Mouse (Mus musculus): Measurements from ENCODE around the gene Sumo3. TPM values are rescaled to one million over a fixed set of nuclear protein-coding genes. Genes with fewer than 3 reads are reported as not detected.

The Sumo3 gene
- 87.1 TPM for polyA plus RNA-seq (2014; fragmentation: Illumina TruSeq; extraction: RNeasy Lipid Tissue Mini Kit (QIAGEN cat#74804); ENCODE audit: low read depth, low replicate concordance)

DNA sequence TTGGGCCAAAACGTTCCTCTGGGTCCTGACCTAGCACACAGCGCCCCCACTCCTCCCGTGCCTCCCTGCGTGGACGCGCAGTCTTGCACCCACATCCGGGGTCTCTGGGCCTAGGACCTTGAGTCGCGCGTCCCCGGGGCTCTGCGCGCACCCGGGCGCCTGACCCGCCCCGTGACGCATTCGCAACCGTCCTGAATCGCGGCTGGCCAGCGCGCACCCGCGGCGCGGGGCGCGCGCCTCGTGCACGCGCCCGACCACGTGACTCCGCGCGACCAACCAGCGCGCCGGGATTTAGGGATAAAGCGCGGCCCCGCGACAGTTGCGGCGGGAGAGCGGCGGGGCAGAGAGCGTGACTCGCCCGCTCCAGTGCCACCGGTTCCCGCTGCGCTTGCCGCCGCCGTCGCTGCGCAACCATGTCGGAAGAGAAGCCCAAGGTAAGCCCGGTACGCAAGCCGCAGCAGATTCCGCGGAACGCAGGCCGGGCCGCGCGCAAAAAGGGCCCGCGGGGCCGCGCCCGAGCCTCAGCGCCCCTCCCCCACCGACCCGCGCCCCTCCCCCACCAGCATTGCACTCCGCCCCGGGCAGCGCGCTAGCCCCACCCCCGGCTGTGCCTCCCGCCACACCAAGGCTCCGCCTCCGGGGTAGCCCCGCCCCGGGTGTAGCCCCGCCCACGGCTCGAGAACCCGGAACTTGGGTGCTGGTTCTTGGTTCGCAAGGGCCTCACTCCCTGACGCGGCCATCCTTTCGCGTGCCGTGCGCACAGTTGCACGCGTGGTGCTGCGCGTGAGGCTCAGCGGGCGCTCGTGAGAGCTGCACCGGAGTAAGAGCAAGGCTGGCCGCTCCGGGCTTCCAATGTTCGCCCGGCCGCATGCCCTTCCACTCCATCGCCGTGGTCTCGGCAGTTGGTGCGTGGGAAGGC lies at the start of gene Sumo3, which contains the start of gene Gm49325:
Sumo3 (plus strand) TSS at position 190 of the 919 bp plus-strand sequence.
Gm49325 (plus strand) TSS at position 290 of the 919 bp plus-strand sequence.

DNA sequence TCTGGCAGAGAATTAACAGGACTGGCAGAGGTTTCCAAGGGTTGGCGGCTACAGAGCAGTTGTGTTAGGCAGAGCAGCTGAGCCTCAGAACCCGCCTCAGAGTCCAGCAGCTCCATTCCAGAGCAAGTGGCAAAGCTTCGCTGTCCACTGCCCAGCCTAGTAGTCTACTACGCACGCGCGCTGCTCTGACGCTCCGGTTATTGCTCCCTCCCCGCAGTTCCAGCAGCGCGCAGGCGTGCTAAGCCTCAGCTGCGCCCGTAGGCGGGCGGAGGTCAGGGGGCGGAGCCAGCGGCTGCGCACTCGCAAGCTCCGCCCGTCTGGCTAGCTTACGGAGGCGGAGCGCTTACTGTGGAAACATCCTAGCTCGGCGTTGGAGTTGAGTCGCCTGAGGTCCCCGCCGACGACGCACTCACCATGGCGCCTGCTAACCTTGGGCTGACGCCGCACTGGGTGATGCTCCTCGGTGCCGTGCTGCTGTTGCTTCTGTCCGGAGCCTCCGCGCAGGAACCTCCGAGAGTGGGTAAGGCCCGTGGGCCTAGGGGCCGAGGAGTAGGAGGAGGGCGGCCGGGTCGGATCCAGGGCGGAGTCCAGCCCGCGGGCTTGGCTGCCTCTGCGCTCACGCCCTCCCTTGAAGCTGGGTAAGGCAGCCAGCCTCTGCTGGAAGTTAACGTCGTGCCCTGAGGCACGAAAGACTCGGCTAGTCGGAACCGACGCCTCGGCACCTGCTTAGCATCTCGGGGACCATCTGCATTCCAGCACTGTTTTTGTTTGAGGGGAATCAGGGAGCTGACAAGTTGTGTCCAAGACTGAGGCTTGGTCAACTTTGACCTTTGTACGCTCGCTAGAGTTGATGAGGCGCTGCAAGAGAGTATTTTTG lies 24.3 kb upstream of the Sumo3 start, which contains the start of gene Pttg1ip:
Pttg1ip (plus strand) TSS at position 313 of the 877 bp plus-strand sequence.

DNA sequence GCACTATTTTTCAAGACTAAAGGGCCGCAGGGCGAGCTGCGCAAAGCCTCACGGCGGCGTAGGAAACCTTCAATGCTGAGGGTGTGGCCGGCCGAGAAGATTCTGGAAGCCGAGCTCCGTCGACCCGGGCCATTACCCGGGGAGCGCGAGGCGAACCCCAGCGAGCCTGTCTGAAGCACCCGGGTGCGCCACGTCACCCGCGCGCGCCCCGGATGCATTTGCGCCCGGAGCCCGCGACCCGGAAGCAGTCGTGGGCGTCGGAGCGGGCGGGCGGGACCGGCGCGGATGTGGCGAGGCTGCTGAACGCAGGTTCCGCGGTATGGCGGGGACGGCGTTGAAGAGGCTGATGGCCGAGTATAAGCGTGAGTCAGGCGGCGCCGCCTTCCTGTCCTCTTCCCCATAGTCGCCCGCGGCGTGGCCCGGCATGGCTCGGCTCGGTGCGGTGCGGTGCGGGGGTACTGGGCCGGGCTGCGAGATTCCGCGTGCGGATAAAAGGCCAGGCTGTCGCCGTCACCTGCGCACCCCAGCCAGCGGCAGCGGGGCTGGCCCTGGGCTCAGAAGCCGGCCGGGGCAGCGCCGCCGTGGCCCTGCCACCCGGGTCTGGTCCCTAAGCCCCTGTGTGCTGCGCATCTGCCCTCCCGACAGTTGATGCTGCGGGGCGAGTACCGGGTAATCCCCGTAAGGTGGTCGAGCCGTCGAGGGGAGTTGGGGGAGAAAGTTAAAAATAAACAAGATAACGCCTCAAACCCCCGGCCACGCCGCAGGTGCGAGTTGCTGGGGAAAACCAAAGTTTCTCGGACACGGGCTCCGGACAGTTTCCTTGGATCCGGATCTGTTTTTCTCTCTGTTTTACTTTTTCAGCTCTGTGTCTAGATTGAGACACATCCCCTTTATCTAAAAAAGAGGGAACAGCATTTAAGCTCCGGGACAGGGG lies 16.4 kb downstream of the Sumo3 start, which contains the start of gene Ube2g2:
Ube2g2 (plus strand) TSS at position 221 of the 934 bp plus-strand sequence.

Other genes starting within 250 kb of the Sumo3 start
- gene Adarb1, start 187.8 kb upstream of the Sumo3 start, polyA plus RNA-seq (2014; fragmentation: Illumina TruSeq; extraction: RNeasy Lipid Tissue Mini Kit (QIAGEN cat#74804); ENCODE audit: low read depth, low replicate concordance), result 14.8 TPM
- gene Fam207a, start 90.3 kb upstream of the Sumo3 start, polyA plus RNA-seq (2014; fragmentation: Illumina TruSeq; extraction: RNeasy Lipid Tissue Mini Kit (QIAGEN cat#74804); ENCODE audit: low read depth, low replicate concordance), result 9.9 TPM
- 4.4 TPM for gene Itgb2, start 75.8 kb upstream of the Sumo3 start, polyA plus RNA-seq (2014; fragmentation: Illumina TruSeq; extraction: RNeasy Lipid Tissue Mini Kit (QIAGEN cat#74804); ENCODE audit: low read depth, low replicate concordance)
- gene Pttg1ip, start 24.4 kb upstream of the Sumo3 start, polyA plus RNA-seq (2014; fragmentation: Illumina TruSeq; extraction: RNeasy Lipid Tissue Mini Kit (QIAGEN cat#74804); ENCODE audit: low read depth, low replicate concordance), result 132 TPM
- gene Gm49325, start 100 bp downstream of the Sumo3 start, polyA plus RNA-seq (2014; fragmentation: Illumina TruSeq; extraction: RNeasy Lipid Tissue Mini Kit (QIAGEN cat#74804); ENCODE audit: low read depth, low replicate concordance), result not detected
- gene Ube2g2, start 16.2 kb downstream of the Sumo3 start, polyA plus RNA-seq (2014; fragmentation: Illumina TruSeq; extraction: RNeasy Lipid Tissue Mini Kit (QIAGEN cat#74804); ENCODE audit: low read depth, low replicate concordance), result 65.2 TPM
- not detected for gene Tspear, start 80.5 kb downstream of the Sumo3 start, polyA plus RNA-seq (2014; fragmentation: Illumina TruSeq; extraction: RNeasy Lipid Tissue Mini Kit (QIAGEN cat#74804); ENCODE audit: low read depth, low replicate concordance)
- not detected for gene Gm19402, start 84.7 kb downstream of the Sumo3 start, polyA plus RNA-seq (2014; fragmentation: Illumina TruSeq; extraction: RNeasy Lipid Tissue Mini Kit (QIAGEN cat#74804); ENCODE audit: low read depth, low replicate concordance)
- gene Gm9508, start 91.1 kb downstream of the Sumo3 start, polyA plus RNA-seq (2014; fragmentation: Illumina TruSeq; extraction: RNeasy Lipid Tissue Mini Kit (QIAGEN cat#74804); ENCODE audit: low read depth, low replicate concordance), result not detected
- not detected for gene Gm10272, start 100.5 kb downstream of the Sumo3 start, polyA plus RNA-seq (2014; fragmentation: Illumina TruSeq; extraction: RNeasy Lipid Tissue Mini Kit (QIAGEN cat#74804); ENCODE audit: low read depth, low replicate concordance)
- not detected for gene Gm10024, start 105.4 kb downstream of the Sumo3 start, polyA plus RNA-seq (2014; fragmentation: Illumina TruSeq; extraction: RNeasy Lipid Tissue Mini Kit (QIAGEN cat#74804); ENCODE audit: low read depth, low replicate concordance)
- gene Gm10142, start 109.7 kb downstream of the Sumo3 start, polyA plus RNA-seq (2014; fragmentation: Illumina TruSeq; extraction: RNeasy Lipid Tissue Mini Kit (QIAGEN cat#74804); ENCODE audit: low read depth, low replicate concordance), result not detected
- not detected for gene Krtap12-1, start 114.5 kb downstream of the Sumo3 start, polyA plus RNA-seq (2014; fragmentation: Illumina TruSeq; extraction: RNeasy Lipid Tissue Mini Kit (QIAGEN cat#74804); ENCODE audit: low read depth, low replicate concordance)
- not detected for gene Gm10100, start 120.4 kb downstream of the Sumo3 start, polyA plus RNA-seq (2014; fragmentation: Illumina TruSeq; extraction: RNeasy Lipid Tissue Mini Kit (QIAGEN cat#74804); ENCODE audit: low read depth, low replicate concordance)
- not detected for gene Gm18596, start 136.5 kb downstream of the Sumo3 start, polyA plus RNA-seq (2014; fragmentation: Illumina TruSeq; extraction: RNeasy Lipid Tissue Mini Kit (QIAGEN cat#74804); ENCODE audit: low read depth, low replicate concordance)
- not detected for gene Gm9736, start 145.3 kb downstream of the Sumo3 start, polyA plus RNA-seq (2014; fragmentation: Illumina TruSeq; extraction: RNeasy Lipid Tissue Mini Kit (QIAGEN cat#74804); ENCODE audit: low read depth, low replicate concordance)
- not detected for gene Gm3233, start 153.6 kb downstream of the Sumo3 start, polyA plus RNA-seq (2014; fragmentation: Illumina TruSeq; extraction: RNeasy Lipid Tissue Mini Kit (QIAGEN cat#74804); ENCODE audit: low read depth, low replicate concordance)
- not detected for gene Gm3238, start 165.2 kb downstream of the Sumo3 start, polyA plus RNA-seq (2014; fragmentation: Illumina TruSeq; extraction: RNeasy Lipid Tissue Mini Kit (QIAGEN cat#74804); ENCODE audit: low read depth, low replicate concordance)
- gene Gm7138, start 170.8 kb downstream of the Sumo3 start, polyA plus RNA-seq (2014; fragmentation: Illumina TruSeq; extraction: RNeasy Lipid Tissue Mini Kit (QIAGEN cat#74804); ENCODE audit: low read depth, low replicate concordance), result not detected
- not detected for gene Gm3250, start 176.4 kb downstream of the Sumo3 start, polyA plus RNA-seq (2014; fragmentation: Illumina TruSeq; extraction: RNeasy Lipid Tissue Mini Kit (QIAGEN cat#74804); ENCODE audit: low read depth, low replicate concordance)
- gene Gm7137, start 182.1 kb downstream of the Sumo3 start, polyA plus RNA-seq (2014; fragmentation: Illumina TruSeq; extraction: RNeasy Lipid Tissue Mini Kit (QIAGEN cat#74804); ENCODE audit: low read depth, low replicate concordance), result not detected
- not detected for gene Gm9639, start 189.0 kb downstream of the Sumo3 start, polyA plus RNA-seq (2014; fragmentation: Illumina TruSeq; extraction: RNeasy Lipid Tissue Mini Kit (QIAGEN cat#74804); ENCODE audit: low read depth, low replicate concordance)
- gene Gm19668, start 193.0 kb downstream of the Sumo3 start, polyA plus RNA-seq (2014; fragmentation: Illumina TruSeq; extraction: RNeasy Lipid Tissue Mini Kit (QIAGEN cat#74804); ENCODE audit: low read depth, low replicate concordance), result not detected
- not detected for gene Gm9507, start 205.7 kb downstream of the Sumo3 start, polyA plus RNA-seq (2014; fragmentation: Illumina TruSeq; extraction: RNeasy Lipid Tissue Mini Kit (QIAGEN cat#74804); ENCODE audit: low read depth, low replicate concordance)
- not detected for gene Gm2696, start 208.6 kb downstream of the Sumo3 start, polyA plus RNA-seq (2014; fragmentation: Illumina TruSeq; extraction: RNeasy Lipid Tissue Mini Kit (QIAGEN cat#74804); ENCODE audit: low read depth, low replicate concordance)
- not detected for gene Krtap10-4, start 221.0 kb downstream of the Sumo3 start, polyA plus RNA-seq (2014; fragmentation: Illumina TruSeq; extraction: RNeasy Lipid Tissue Mini Kit (QIAGEN cat#74804); ENCODE audit: low read depth, low replicate concordance)
- not detected for gene Krtap10-10, start 229.8 kb downstream of the Sumo3 start, polyA plus RNA-seq (2014; fragmentation: Illumina TruSeq; extraction: RNeasy Lipid Tissue Mini Kit (QIAGEN cat#74804); ENCODE audit: low read depth, low replicate concordance)
- not detected for gene Gm36176, start 240.7 kb downstream of the Sumo3 start, polyA plus RNA-seq (2014; fragmentation: Illumina TruSeq; extraction: RNeasy Lipid Tissue Mini Kit (QIAGEN cat#74804); ENCODE audit: low read depth, low replicate concordance)
- not detected for gene Gm10318, start 246.8 kb downstream of the Sumo3 start, polyA plus RNA-seq (2014; fragmentation: Illumina TruSeq; extraction: RNeasy Lipid Tissue Mini Kit (QIAGEN cat#74804); ENCODE audit: low read depth, low replicate concordance)

Data from heart, adult 10 weeks (tissue).